16 mouse cellular contexts compared by ENCODE assay signal in the genomic region with DNA sequence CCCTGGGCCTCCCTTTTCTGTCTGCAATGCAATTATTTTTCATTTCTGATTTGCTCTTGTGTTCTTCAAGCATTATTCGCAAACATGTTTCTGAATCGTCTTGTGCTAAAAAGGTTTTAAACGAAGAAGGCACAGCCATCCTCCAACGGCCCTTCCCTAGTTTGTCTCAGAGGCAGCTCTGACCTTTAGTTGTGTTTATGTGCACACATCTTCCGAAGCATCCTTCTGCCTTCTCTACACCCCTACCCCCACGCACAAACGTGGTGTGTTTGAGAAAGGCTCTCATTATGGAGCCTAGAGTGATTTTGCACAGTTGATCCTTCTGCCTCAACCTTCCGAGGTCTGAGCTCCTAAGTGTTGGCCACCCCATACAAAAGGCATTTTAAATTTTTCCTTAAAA. TPM values are rescaled to one million over a fixed set of nuclear protein-coding genes. Genes with fewer than 3 reads are reported as not detected.
"Had no signal": no experiment of that assay in that cellular context is flagged by ENCODE, and none has a peak within 500 bp of the region (broad histone marks: within the 10 kb centered on the region; RNA-seq: fewer than 3 reads in every experiment).

No protein-coding gene starts in this region.

- H3K27me3 ChIP-seq: neural tube, embryonic 13.5 days had no signal

- H3K9ac ChIP-seq: liver, embryonic 14.5 days; liver, postnatal 0 days; lung, embryonic 14.5 days; neural tube, embryonic 13.5 days had no signal

- DNase-seq: kidney, adult 18-20 months; kidney, adult 9 months; kidney, postnatal 14 days; kidney, postnatal 4 days; layer of hippocampus, postnatal 36 days; liver, postnatal 0 days; lung, embryonic 14.5 days; thymus, postnatal 25 days had no signal

- H3K36me3 ChIP-seq: neural tube, embryonic 13.5 days had no signal

- ATAC-seq: inflammation-experienced regulatory T-cells, adult 6 months had no signal

- H3K4me3 ChIP-seq: left cerebral cortex, adult 2 months; neural tube, embryonic 13.5 days had no signal

- H3K4me2 ChIP-seq: lung, embryonic 14.5 days; neural tube, embryonic 13.5 days had no signal

- H3K27ac ChIP-seq: left cerebral cortex, adult 2 months; liver, embryonic 14.5 days; macrophage; neural tube, embryonic 13.5 days had no signal

RNA-seq across cellular contexts. Expression of gene Sstr3, which starts 4.2 kb away (rescaled TPM):
- total RNA-seq: neutrophil, adult 5-6 weeks had no signal
- polyA plus RNA-seq: limb, embryonic 11.5 days; liver, adult 2 months; liver, postnatal 0 days; macrophage had no signal

RNA-seq across cellular contexts. Expression of gene Il2rb, which starts 53.6 kb away (rescaled TPM):
- polyA plus RNA-seq: limb, embryonic 11.5 days had no signal
